Mouse (Mus musculus): Measurements from ENCODE around the gene Pik3cd. TPM values are rescaled to one million over a fixed set of nuclear protein-coding genes. Genes with fewer than 3 reads are reported as not detected.

Gene Pik3cd
- polyA plus RNA-seq, 1 experiment from 2014 or later: 14.2 TPM

DNA sequence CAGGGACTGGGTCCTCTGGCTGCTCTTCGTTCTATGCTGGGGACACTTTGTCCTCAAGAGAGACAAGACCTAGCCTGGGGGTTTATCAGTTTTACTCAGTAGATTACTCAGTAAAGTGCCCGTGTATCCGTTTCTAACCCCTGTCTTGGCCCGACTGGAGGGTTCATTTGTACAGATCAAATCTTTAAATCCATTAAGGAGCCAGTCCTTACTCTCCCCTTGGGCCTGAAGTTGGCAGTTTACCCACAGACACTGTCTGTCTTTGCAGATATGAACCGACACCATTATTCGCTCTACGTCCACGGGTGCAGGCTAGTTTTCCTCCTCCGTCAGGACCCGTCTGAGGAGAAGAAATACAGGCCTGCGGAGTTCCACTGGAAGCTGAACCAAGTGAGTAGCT lies 67.4 kb downstream of the Pik3cd start:
- no peaks in the 10 kb centered on the region for H3K9me3 ChIP-seq (ENCODE audit: control insufficient read depth, low read length)
- H3K27ac ChIP-seq (replicated peaks; ENCODE audit: low read depth, low read length): no peak overlapping the region
- DNase-seq (no peak), ATAC-seq (ENCODE audit: low FRiP score, low TSS enrichment) (no peak)
- H3K27me3 ChIP-seq (ENCODE audit: control insufficient read depth, insufficient read depth, low read length): no peaks in the 10 kb centered on the region
- peaks cover 90% of the 10 kb centered on the region for H3K36me3 ChIP-seq (ENCODE audit: control insufficient read depth, insufficient read depth, low read length)
- H3K4me3 ChIP-seq (replicated peaks; ENCODE audit: low read depth, low read length): no peak overlapping the region
- H3K4me2 ChIP-seq (ENCODE audit: low read length): no peak overlapping the region
- H3K9ac ChIP-seq (replicated peaks; ENCODE audit: low read length): no peak overlapping the region
- WGBS: 94% methylated on average over 11 of the region's 11 CpGs
- H3K4me1 ChIP-seq (ENCODE audit: control insufficient read depth, insufficient read depth, low read length): no peaks in the 10 kb centered on the region

DNA sequence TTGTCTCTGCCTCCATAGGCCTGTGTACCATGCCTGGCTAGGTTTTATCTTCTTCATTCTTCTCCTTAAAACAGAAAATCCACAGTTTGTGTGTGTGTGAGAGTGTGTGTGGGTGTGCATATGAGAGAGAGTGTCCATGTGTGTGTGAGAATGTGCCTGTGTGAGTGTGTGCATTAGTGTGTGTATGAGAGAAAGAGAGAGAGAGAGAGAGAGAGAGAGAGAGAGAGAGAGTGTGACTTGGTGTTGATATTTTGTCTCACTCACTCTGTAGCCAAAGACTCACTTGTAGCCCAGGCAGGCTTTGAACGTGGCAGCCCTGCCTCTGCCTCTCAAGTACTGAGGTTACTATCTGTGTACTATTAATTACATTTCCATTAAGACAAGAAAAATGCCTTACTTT lies 68.2 kb downstream of the Pik3cd start:
- H3K4me3 ChIP-seq (replicated peaks; ENCODE audit: low read depth, low read length): no peak overlapping the region
- no peaks in the 10 kb centered on the region for H3K27me3 ChIP-seq (ENCODE audit: control insufficient read depth, insufficient read depth, low read length)
- H3K9me3 ChIP-seq (ENCODE audit: control insufficient read depth, low read length): no peaks in the 10 kb centered on the region
- H3K36me3 ChIP-seq (ENCODE audit: control insufficient read depth, insufficient read depth, low read length): peaks cover 90% of the 10 kb centered on the region
- DNase-seq (no peak), ATAC-seq (ENCODE audit: low FRiP score, low TSS enrichment) (no peak)
- no peak overlapping the region for H3K27ac ChIP-seq (replicated peaks; ENCODE audit: low read depth, low read length)
- no peak overlapping the region for H3K9ac ChIP-seq (replicated peaks; ENCODE audit: low read length)
- H3K4me1 ChIP-seq (ENCODE audit: control insufficient read depth, insufficient read depth, low read length): no peaks in the 10 kb centered on the region
- 92% methylated on average over 1 of the region's 1 CpGs for WGBS
- no peak overlapping the region for H3K4me2 ChIP-seq (ENCODE audit: low read length)

DNA sequence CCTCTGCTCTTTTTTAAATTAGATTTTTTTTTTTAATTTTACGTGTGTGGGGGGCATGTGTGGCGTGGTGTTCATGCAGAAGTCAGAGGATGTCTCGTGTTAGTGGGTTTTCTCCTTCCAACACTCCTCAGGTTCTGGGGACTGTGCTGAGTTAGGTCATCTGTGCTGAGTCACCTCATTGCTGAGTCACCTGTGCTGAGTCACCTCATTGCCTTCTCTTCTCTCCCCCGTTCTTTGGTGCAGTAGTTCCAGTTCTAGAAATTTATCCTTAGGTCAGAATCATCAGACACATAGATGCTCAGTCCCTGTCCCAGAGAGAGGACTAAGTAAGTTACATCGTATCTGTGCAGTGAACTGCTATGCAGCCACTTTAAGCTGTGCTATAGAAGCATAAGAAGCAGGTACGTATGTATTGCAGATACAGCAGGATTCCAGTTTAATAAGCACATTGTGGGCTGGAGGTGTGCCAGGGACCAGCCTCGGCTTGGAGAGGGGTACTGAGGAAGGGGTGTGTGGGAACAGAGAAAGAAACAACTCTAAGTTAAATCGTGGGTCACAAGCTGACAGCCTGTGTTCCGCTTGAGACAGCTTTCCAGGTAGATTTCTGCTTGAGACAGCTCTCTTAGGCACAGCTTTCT lies 69.6 kb downstream of the Pik3cd start:
- Histone ChIP-seq H3K27me3 (ENCODE audit: control insufficient read depth, insufficient read depth, low read length) (no peaks in the 10 kb centered on the region), H3K36me3 (ENCODE audit: control insufficient read depth, insufficient read depth, low read length) (peaks cover 76% of the 10 kb centered on the region), H3K9ac (replicated peaks; ENCODE audit: low read length) (no peak overlapping the region), H3K9me3 (ENCODE audit: control insufficient read depth, low read length) (no peaks in the 10 kb centered on the region), H3K4me2 (ENCODE audit: low read length) (no peak overlapping the region), H3K4me1 (ENCODE audit: control insufficient read depth, insufficient read depth, low read length) (no peaks in the 10 kb centered on the region), H3K27ac (replicated peaks; ENCODE audit: low read depth, low read length) (no peak overlapping the region), H3K4me3 (replicated peaks; ENCODE audit: low read depth, low read length) (no peak overlapping the region)
- DNase-seq: no peak
- 89% methylated on average over 9 of the region's 9 CpGs for WGBS
- ATAC-seq (ENCODE audit: low FRiP score, low TSS enrichment): no peak

- Histone ChIP-seq H3K4me2 (ENCODE audit: low read length) (no peak overlapping the region), H3K9ac (replicated peaks; ENCODE audit: low read length) (no peak overlapping the region), H3K27ac (replicated peaks; ENCODE audit: low read depth, low read length) (no peak overlapping the region), H3K4me3 (replicated peaks; ENCODE audit: low read depth, low read length) (no peak overlapping the region), H3K9me3 (ENCODE audit: control insufficient read depth, low read length) (no peaks in the 10 kb centered on the region), H3K36me3 (ENCODE audit: control insufficient read depth, insufficient read depth, low read length) (peaks cover 41% of the 10 kb centered on the region), H3K27me3 (ENCODE audit: control insufficient read depth, insufficient read depth, low read length) (no peaks in the 10 kb centered on the region), H3K4me1 (ENCODE audit: control insufficient read depth, insufficient read depth, low read length) (no peaks in the 10 kb centered on the region; the same call in 1 of the 2 replicates)
- no peak for ATAC-seq (ENCODE audit: low FRiP score, low TSS enrichment)
- 64% methylated on average over 9 of the region's 9 CpGs for WGBS
- no peak for DNase-seq
Measured at GRCm38 (mm10) chr4:149628810-149629209, 73.6 kb downstream of the Pik3cd start.

GRCm38 (mm10) chr4:149628372-149628771 lies 74.0 kb downstream of the Pik3cd start:
- no peak overlapping the region for H3K4me2 ChIP-seq (ENCODE audit: low read length)
- DNase-seq (peak; percentile 72), ATAC-seq (ENCODE audit: low FRiP score, low TSS enrichment) (no peak)

DNA sequence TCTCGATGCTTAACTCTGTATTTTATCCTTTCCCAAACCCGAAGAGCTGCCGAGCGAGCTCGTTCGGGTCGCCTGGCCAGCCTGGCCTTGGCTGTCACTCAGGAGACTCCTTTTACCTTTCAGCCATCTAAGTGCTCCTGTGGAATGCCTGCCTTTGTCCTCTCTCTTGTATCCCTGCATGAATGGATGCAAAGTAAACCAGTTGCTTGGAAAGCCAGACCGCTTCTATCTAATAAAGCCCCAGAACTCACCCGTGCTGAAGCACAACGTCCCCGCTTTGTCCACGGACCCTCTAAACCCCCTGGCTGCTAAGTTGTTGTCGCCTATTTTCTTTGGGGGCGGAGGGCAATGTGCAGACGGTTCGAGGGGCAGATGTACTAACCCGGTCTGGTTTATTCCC lies 75.6 kb downstream of the Pik3cd start:
- Histone ChIP-seq H3K27ac (replicated peaks; ENCODE audit: low read depth, low read length) (no peak overlapping the region; the same call in 1 of the 2 replicates), H3K4me1 (ENCODE audit: control insufficient read depth, insufficient read depth, low read length) (no peaks in the 10 kb centered on the region; the same call in 1 of the 2 replicates), H3K4me2 (ENCODE audit: low read length) (no peak overlapping the region), H3K4me3 (replicated peaks; ENCODE audit: low read depth, low read length) (no peak overlapping the region), H3K36me3 (ENCODE audit: control insufficient read depth, insufficient read depth, low read length) (peaks cover 24% of the 10 kb centered on the region), H3K9ac (replicated peaks; ENCODE audit: low read length) (peak overlapping the region; percentile 36; the same call in 1 of the 2 replicates), H3K9me3 (ENCODE audit: control insufficient read depth, low read length) (no peaks in the 10 kb centered on the region), H3K27me3 (ENCODE audit: control insufficient read depth, insufficient read depth, low read length) (no peaks in the 10 kb centered on the region)
- DNase-seq (no peak), ATAC-seq (ENCODE audit: low FRiP score, low TSS enrichment) (no peak)
- 32% methylated on average over 17 of the region's 17 CpGs for WGBS

More at GRCm38 (mm10) chr4:149628372-149628771, 74.0 kb downstream of the Pik3cd start:
- Histone ChIP-seq H3K9me3 (ENCODE audit: control insufficient read depth, low read length) (no peaks in the 10 kb centered on the region), H3K4me3 (replicated peaks; ENCODE audit: low read depth, low read length) (no peak overlapping the region), H3K9ac (replicated peaks; ENCODE audit: low read length) (no peak overlapping the region), H3K36me3 (ENCODE audit: control insufficient read depth, insufficient read depth, low read length) (peaks cover 37% of the 10 kb centered on the region), H3K27ac (replicated peaks; ENCODE audit: low read depth, low read length) (no peak overlapping the region), H3K4me1 (ENCODE audit: control insufficient read depth, insufficient read depth, low read length) (no peaks in the 10 kb centered on the region; the same call in 1 of the 2 replicates), H3K27me3 (ENCODE audit: control insufficient read depth, insufficient read depth, low read length) (no peaks in the 10 kb centered on the region)
- WGBS: 75% methylated on average over 10 of the region's 10 CpGs

GRCm38 (mm10) chr4:149623711-149624110 lies 78.7 kb downstream of the Pik3cd start:
- 87% methylated on average over 5 of the region's 5 CpGs for WGBS
- ATAC-seq (ENCODE audit: low FRiP score, low TSS enrichment): no peak
- Histone ChIP-seq H3K9me3 (ENCODE audit: control insufficient read depth, low read length) (no peaks in the 10 kb centered on the region), H3K36me3 (ENCODE audit: control insufficient read depth, insufficient read depth, low read length) (0 out of 2 replicates have a peak, but pooled peaks cover 2% of the 10 kb centered on the region), H3K4me1 (ENCODE audit: control insufficient read depth, insufficient read depth, low read length) (no peaks in the 10 kb centered on the region; the same call in 1 of the 2 replicates), H3K27me3 (ENCODE audit: control insufficient read depth, insufficient read depth, low read length) (no peaks in the 10 kb centered on the region), H3K4me2 (ENCODE audit: low read length) (no peak overlapping the region), H3K4me3 (replicated peaks; ENCODE audit: low read depth, low read length) (no peak overlapping the region), H3K9ac (replicated peaks; ENCODE audit: low read length) (no peak overlapping the region), H3K27ac (replicated peaks; ENCODE audit: low read depth, low read length) (no peak overlapping the region)
- no peak for DNase-seq

- H3K4me2 ChIP-seq (ENCODE audit: low read length): no peak overlapping the region
- H3K27me3 ChIP-seq (ENCODE audit: control insufficient read depth, insufficient read depth, low read length): no peaks in the 10 kb centered on the region
- WGBS: 48% methylated on average over 4 of the region's 4 CpGs
- ATAC-seq (ENCODE audit: low FRiP score, low TSS enrichment) (no peak), DNase-seq (no peak)
- H3K4me3 ChIP-seq (replicated peaks; ENCODE audit: low read depth, low read length): no peak overlapping the region
- peaks cover 2% of the 10 kb centered on the region; the same call in 1 of the 2 replicates for H3K36me3 ChIP-seq (ENCODE audit: control insufficient read depth, insufficient read depth, low read length)
- no peaks in the 10 kb centered on the region for H3K9me3 ChIP-seq (ENCODE audit: control insufficient read depth, low read length)
- H3K4me1 ChIP-seq (ENCODE audit: control insufficient read depth, insufficient read depth, low read length): no peaks in the 10 kb centered on the region
- no peak overlapping the region for H3K27ac ChIP-seq (replicated peaks; ENCODE audit: low read depth, low read length)
- H3K9ac ChIP-seq (replicated peaks; ENCODE audit: low read length): no peak overlapping the region
Measured at GRCm38 (mm10) chr4:149621286-149621685, 81.1 kb downstream of the Pik3cd start.

GRCm38 (mm10) chr4:149619988-149620387 lies 82.4 kb downstream of the Pik3cd start:
- Histone ChIP-seq H3K27me3 (ENCODE audit: control insufficient read depth, insufficient read depth, low read length) (no peaks in the 10 kb centered on the region), H3K36me3 (ENCODE audit: control insufficient read depth, insufficient read depth, low read length) (peaks cover 7% of the 10 kb centered on the region; the same call in 1 of the 2 replicates), H3K27ac (replicated peaks; ENCODE audit: low read depth, low read length) (no peak overlapping the region), H3K9me3 (ENCODE audit: control insufficient read depth, low read length) (no peaks in the 10 kb centered on the region), H3K4me2 (ENCODE audit: low read length) (no peak overlapping the region), H3K4me1 (ENCODE audit: control insufficient read depth, insufficient read depth, low read length) (no peaks in the 10 kb centered on the region), H3K9ac (replicated peaks; ENCODE audit: low read length) (no peak overlapping the region), H3K4me3 (replicated peaks; ENCODE audit: low read depth, low read length) (no peak overlapping the region)
- ATAC-seq (ENCODE audit: low FRiP score, low TSS enrichment) (no peak), DNase-seq (no peak)
- 29% methylated on average over 8 of the region's 8 CpGs for WGBS
